Mouse (Mus musculus) liver, adult 2 months (tissue): ENCODE measurements around the gene Rcn3. TPM values are rescaled to one million over a fixed set of nuclear protein-coding genes. Genes with fewer than 3 reads are reported as not detected.
"Not testable (repeated sequence)": the region's sequence is repeated elsewhere in the genome, so short reads cannot be mapped to it uniquely, and the experiment has no call there.

ENCODE experiments used
- DNase-seq: peaks from one replicate; pipeline ENCODE4 v3.0.0-alpha.2; 2011; ENCODE audit warnings: low read depth, low spot score; ENCODE audit errors: extremely low read depth
- H3K27ac ChIP-seq: fragments of 200-500 bp; replicated peaks from 2 replicates; pipeline ENCODE4 v1.5.1; 2012; ENCODE audit warnings: low read depth, mild to moderate bottlenecking, control low read depth, inconsistent platforms, low read length; ENCODE audit not compliant: insufficient read depth
- H3K27me3 ChIP-seq: fragments of 200-500 bp; 2 replicates; pipeline ENCODE4 v1.6.1; 2012; ENCODE audit warnings: mild to moderate bottlenecking, moderate library complexity, low read length, inconsistent platforms; ENCODE audit not compliant: control insufficient read depth, insufficient read depth
- H3K36me3 ChIP-seq: fragments of 200-500 bp; 2 replicates; pipeline ENCODE4 v1.6.1; 2012; ENCODE audit warnings: low read length, inconsistent platforms; ENCODE audit not compliant: control insufficient read depth, insufficient read depth
- H3K4me1 ChIP-seq: fragments of 200-500 bp; 2 replicates; pipeline ENCODE4 v1.6.1; 2011; ENCODE audit warnings: low read length; ENCODE audit not compliant: control insufficient read depth, insufficient read depth
- H3K4me3 ChIP-seq: fragments of 200-500 bp; 2 replicates; pipeline ENCODE4 v1.5.1; 2011; ENCODE audit warnings: low read depth, mild to moderate bottlenecking, control low read depth, low read length, moderate library complexity; ENCODE audit not compliant: insufficient read depth
- H3K79me2 ChIP-seq: fragments of 200-500 bp; 2 replicates; pipeline ENCODE4 v1.6.1; 2012; ENCODE audit warnings: inconsistent platforms, mild to moderate bottlenecking, low read length, moderate library complexity; ENCODE audit not compliant: control insufficient read depth, insufficient read depth
- H3K9ac ChIP-seq: fragments of 200-500 bp; 2 replicates; pipeline ENCODE4 v1.6.1; 2012; ENCODE audit warnings: low read depth, mild to moderate bottlenecking, control low read depth, inconsistent platforms, low read length
- CTCF ChIP-seq: fragments of 200-500 bp; IDR thresholded peaks from 2 replicates; pipeline ENCODE4 v1.5.1; 2011; ENCODE audit warnings: low read depth, low read length, control low read depth
- POLR2A ChIP-seq: fragments of 200-500 bp; IDR thresholded peaks from 2 replicates; pipeline ENCODE4 v1.6.1; 2011; ENCODE audit warnings: low read length, control low read depth; ENCODE audit not compliant: insufficient read depth; ENCODE audit errors: extremely low read depth
- WGBS: fragments of 180-500 bp; shearing (Covaris S2); methylation state at CpG from one replicate; pipeline ENCODE4 v1.1.7; 2018; 5-methylcytosine and 5-hydroxymethylcytosine counted together
- polyA plus RNA-seq: library from polyadenylated mRNA; depleted of rRNA; stranded (reverse); fragments of >200 nt; gene quantifications from 2 replicates; pipeline ENCODE4 v1.2.3, GENCODE M21; 2012
- total RNA-seq: library from RNA; depleted of rRNA; stranded (reverse); fragments of >200 nt; gene quantifications from 2 replicates; pipeline ENCODE4 v1.2.3, GENCODE M21; 2014

Rcn3 gene
- total and polyA plus RNA-seq, 2 experiments: 6.7 to 14.9 TPM

DNA sequence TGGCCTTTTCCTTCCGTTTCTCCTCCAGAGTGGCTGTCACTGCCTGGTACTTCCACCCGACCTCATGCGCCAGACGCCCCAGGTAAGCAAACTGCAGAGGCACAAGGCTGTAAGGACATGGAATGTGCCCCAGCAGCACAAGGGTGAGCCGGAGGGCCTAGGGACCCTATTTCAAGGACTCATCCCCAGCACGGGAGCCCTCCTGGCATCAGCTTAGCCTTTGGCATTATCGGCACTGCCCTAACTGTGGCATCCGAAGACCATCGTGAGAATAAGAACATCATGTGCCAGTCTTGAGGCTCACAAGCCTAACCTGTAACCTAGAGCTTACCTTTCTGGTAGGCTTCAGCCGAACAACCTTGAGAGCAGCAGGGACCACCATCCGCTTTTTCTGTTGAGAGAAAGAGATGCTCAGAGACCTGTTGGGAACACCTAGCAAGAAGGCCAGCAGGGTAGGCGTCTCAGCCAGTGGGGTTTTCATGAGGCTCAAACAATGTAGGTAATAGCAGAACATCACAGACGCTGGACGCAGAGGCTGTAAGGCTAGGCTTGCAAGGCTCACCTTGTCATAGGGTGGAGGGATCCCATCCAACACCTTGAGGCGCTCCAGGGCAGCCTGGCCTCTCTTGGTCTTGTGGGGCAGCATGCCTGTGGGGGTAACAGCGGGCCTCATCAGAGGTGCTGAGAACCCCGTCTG, 34.3 kb upstream of the Rcn3 start:
- 78% methylated on average over 17 of the region's 17 CpGs for WGBS
- TF ChIP-seq POLR2A (no peak), CTCF (no peak)
- DNase-seq: no peak
- Histone ChIP-seq H3K79me2 (peaks cover 11% of the 10 kb centered on the region; the same call in 1 of the 2 replicates), H3K9ac (peak overlapping the region; percentile 95), H3K4me3 (no peak overlapping the region), H3K36me3 (peaks cover 29% of the 10 kb centered on the region; the same call in 1 of the 2 replicates), H3K27me3 (no peaks in the 10 kb centered on the region), H3K4me1 (peaks cover 35% of the 10 kb centered on the region), H3K27ac (no peak overlapping the region)

DNA sequence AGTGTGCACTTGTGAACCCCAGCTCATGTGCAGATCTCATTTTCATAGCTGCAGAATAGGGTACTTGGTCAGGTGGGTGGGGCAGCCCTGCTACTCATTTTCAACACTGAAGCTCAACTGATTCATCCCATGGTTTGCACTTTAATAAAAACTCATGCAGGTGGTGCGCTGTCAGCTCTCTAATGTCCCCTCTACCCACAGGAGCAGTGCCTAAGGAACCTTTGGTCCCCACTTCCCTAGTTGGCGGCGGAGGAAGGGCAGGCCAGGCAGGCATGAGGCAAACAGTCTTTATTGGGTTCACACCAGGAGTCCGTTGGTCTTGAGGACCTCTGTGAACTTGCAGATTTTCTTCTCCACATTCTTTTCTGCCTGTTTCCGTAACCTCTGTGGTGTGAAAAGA, 33.6 kb upstream of the Rcn3 start:
- not testable (repeated sequence) for DNase-seq, H3K27ac ChIP-seq, H3K27me3 ChIP-seq, H3K4me3 ChIP-seq, H3K9ac ChIP-seq
- H3K79me2 ChIP-seq: peaks cover 11% of the 10 kb centered on the region; the same call in 1 of the 2 replicates
- peaks cover 31% of the 10 kb centered on the region for H3K4me1 ChIP-seq
- 86% methylated on average over 5 of the region's 5 CpGs for WGBS
- H3K36me3 ChIP-seq: peaks cover 30% of the 10 kb centered on the region; the same call in 1 of the 2 replicates

DNA sequence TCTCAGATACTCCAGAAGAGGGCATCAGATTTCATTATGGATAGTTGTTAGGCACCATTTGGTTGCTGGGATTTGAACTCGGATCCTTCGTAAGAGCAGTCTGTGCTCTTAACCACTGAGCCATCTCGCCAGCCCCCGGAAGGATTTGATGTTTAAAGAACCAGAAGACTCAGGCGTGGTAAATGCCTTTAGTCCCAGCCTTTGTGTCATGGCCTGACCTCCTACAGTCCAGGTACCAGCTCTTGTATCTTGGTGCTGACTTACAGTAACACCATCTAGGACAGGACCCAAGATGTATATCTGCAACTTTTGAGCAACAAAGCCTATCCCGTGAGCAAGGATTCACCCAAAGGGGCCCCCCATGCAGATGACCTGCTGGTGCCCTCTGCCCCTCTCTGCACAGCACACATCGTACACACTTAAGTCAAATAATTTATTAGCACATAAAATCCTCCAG, 33.2 kb upstream of the Rcn3 start:
- DNase-seq: peak; percentile 39
- WGBS: 60% methylated on average over 7 of the region's 7 CpGs
- Histone ChIP-seq H3K79me2 (peaks cover 11% of the 10 kb centered on the region; the same call in 1 of the 2 replicates), H3K4me3 (no peak overlapping the region), H3K36me3 (peaks cover 30% of the 10 kb centered on the region; the same call in 1 of the 2 replicates), H3K27ac (no peak overlapping the region; the same call in 1 of the 2 replicates), H3K9ac (no peak overlapping the region), H3K4me1 (peaks cover 30% of the 10 kb centered on the region), H3K27me3 (no peaks in the 10 kb centered on the region)
- TF ChIP-seq CTCF (no peak), POLR2A (no peak)

DNA sequence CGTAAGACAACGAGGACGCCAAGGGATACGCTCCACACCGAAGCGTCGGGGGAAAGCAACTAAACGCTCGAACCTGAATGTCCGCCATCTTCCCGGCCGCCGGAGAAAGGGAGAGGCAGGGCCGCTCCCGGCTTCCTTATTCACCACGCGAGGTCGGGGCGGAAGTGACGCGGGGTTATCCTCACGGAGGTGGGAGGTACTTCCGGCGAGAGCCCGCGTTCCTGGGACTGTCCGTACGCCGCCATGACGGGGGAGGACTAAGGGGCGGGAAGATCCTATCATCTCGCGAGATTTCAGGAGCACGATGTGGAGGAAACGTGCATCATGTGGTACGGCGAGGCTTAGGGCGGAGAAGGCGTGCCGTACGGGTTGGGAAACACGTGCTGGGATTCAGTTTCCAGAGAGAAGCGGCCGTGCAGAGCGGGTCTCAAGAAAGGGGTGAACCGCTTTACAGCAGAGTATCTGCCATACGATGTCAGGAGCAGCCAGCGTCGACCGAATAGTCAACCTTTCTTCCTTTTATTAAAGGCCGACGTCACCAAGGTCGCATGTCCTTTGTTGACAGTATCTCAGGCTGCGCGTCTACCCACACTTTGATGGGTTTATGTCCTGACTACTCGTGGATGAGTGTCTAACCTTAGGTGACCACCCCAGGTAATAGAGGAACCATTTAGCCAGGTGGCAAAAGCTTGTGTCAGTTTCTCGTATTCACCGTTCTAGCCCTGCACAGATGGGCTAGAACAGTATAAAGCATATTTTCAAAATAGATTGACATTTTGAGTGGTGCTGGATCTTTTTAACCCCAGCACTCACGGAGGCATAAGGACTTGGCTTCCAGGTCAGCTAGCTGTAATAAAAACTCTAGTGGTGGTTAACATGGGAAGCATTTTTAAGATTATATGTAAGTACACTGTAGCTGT, 32.5 kb upstream of the Rcn3 start, which contains the start of gene Rps11:
TSS of gene Rps11 (minus strand) at position 216 of the 920 bp plus-strand sequence.
- TF ChIP-seq POLR2A: peak; percentile 63; the same call in 1 of the 2 replicates
- no peak for TF ChIP-seq CTCF
- Histone ChIP-seq H3K36me3 (peaks cover 30% of the 10 kb centered on the region; the same call in 1 of the 2 replicates), H3K4me3 (peak within 1 kb of the TSS; percentile 79), H3K27me3 (no peaks in the 10 kb centered on the region), H3K27ac (peak within 1 kb of the TSS; percentile 75), H3K4me1 (peaks cover 26% of the 10 kb centered on the region), H3K79me2 (peaks cover 11% of the 10 kb centered on the region; the same call in 1 of the 2 replicates), H3K9ac (peak within 1 kb of the TSS; percentile 85)
- DNase-seq: peak; percentile 96
- WGBS: 3% methylated on average over 59 of the region's 59 CpGs

DNA sequence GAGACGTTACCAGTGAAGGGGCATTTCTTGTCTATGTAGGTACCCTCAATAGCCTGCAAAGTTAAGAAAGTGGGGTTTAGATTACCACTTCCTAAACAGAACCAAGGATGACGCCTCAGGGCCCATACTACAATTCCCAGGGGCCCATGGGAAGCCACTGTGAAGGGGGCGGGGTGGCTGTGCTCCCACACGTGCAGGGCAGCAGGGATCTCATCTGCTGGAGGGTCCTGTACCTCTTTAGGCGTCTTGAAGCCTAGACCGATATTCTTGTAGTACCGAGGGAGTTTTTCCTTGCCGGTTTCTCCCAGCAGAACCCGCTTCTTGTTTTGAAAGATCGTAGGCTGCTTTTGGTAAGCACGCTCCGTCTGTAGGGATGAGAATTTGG, 31.2 kb upstream of the Rcn3 start:
- Histone ChIP-seq H3K4me3 (peak overlapping the region; percentile 79), H3K9ac (peak overlapping the region; percentile 85), H3K27me3 (no peaks in the 10 kb centered on the region), H3K36me3 (peaks cover 30% of the 10 kb centered on the region; the same call in 1 of the 2 replicates), H3K79me2 (peaks cover 7% of the 10 kb centered on the region; the same call in 1 of the 2 replicates), H3K27ac (no peak overlapping the region), H3K4me1 (peaks cover 26% of the 10 kb centered on the region)
- no peak for DNase-seq
- TF ChIP-seq CTCF (no peak), POLR2A (no peak)
- 18% methylated on average over 12 of the region's 12 CpGs for WGBS
